Mouse (Mus musculus): ENCODE results near the gene Cyp4b1. TPM values are rescaled to one million over a fixed set of nuclear protein-coding genes. Genes with fewer than 3 reads are reported as not detected.

Cyp4b1 gene
- not detected for total RNA-seq (2023)

GRCm38 (mm10) chr4:115647580-115647979 lies at the start of gene Cyp4b1:
Gene Cyp4b1 (minus strand): TSS chr4:115647723.

GRCm38 (mm10) chr4:115600611-115601010 lies 46.9 kb downstream of the Cyp4b1 start, which contains the start of gene Cyp4a32:
Gene Cyp4a32 (plus strand): TSS chr4:115600969.

Other genes starting within 250 kb of the Cyp4b1 start
- not detected for gene Cyp4a12b, start 236.1 kb downstream of the Cyp4b1 start, total RNA-seq (2023)
- not detected for gene Cyp4a30b, start 195.1 kb downstream of the Cyp4b1 start, total RNA-seq (2023)
- not detected for gene Cyp4a14, start 151.6 kb downstream of the Cyp4b1 start, total RNA-seq (2023)
- not detected for gene Cyp4a10, start 129.5 kb downstream of the Cyp4b1 start, total RNA-seq (2023)
- gene Cyp4a31, start 84.1 kb downstream of the Cyp4b1 start, total RNA-seq (2023), result not detected
- not detected for gene Cyp4a32, start 46.8 kb downstream of the Cyp4b1 start, total RNA-seq (2023)
- 10 to 100 TPM; 37.6 to 44.0 TPM for gene Efcab14, start 90.0 kb upstream of the Cyp4b1 start, total RNA-seq (2023)
- under 1 TPM; 0.77 to 0.96 TPM for gene Tex38, start 133.3 kb upstream of the Cyp4b1 start, total RNA-seq (2023)
- 10 to 100 TPM; 26.5 to 27.4 TPM for gene Atpaf1, start 137.1 kb upstream of the Cyp4b1 start, total RNA-seq (2023)
- gene Mob3c, start 180.4 kb upstream of the Cyp4b1 start, total RNA-seq (2023), result 10 to 100 TPM; 18.5 to 27.8 TPM
- gene Mknk1, start 191.5 kb upstream of the Cyp4b1 start, total RNA-seq (2023), result 10 to 100 TPM; 67.6 to 68.0 TPM
- gene Kncn, start 236.7 kb upstream of the Cyp4b1 start, total RNA-seq (2023), result 1 to 10 TPM in 1 of 2 experiments, under 1 TPM in 1; 0.56 to 1.6 TPM
- not detected for gene 6430628N08Rik, start 242.9 kb upstream of the Cyp4b1 start, total RNA-seq (2023)

All from T-cell, adult 66 days (primary cell).